Mouse (Mus musculus): Measurements from ENCODE around the gene Slc35c2. TPM values are rescaled to one million over a fixed set of nuclear protein-coding genes. Genes with fewer than 3 reads are reported as not detected.
A peak's percentile ranks its signal among the peaks of the same experiment; 100 is the strongest.

The Slc35c2 gene
- polyA plus RNA-seq, 1 experiment = 40.8 TPM

- Histone ChIP-seq H3K4me3 (ENCODE audit: insufficient read depth, low read length) (no peak overlapping the region), H3K4me1 (ENCODE audit: control insufficient read depth, insufficient read depth, low read length) (no peaks in the 10 kb centered on the region), H3K27ac (ENCODE audit: insufficient read depth, low read length) (no peak overlapping the region)
- TF ChIP-seq CTCF (IDR thresholded peaks at IDR 0.05; ENCODE audit: borderline replicate concordance, insufficient read depth, low read length) = no peak
- no peak for TF ChIP-seq POLR2A (IDR thresholded peaks at IDR 0.05; ENCODE audit: low read depth, low read length)
Measured at GRCm38 (mm10) chr2:165248967-165249366, 38.7 kb downstream of the Slc35c2 start.

GRCm38 (mm10) chr2:165246349-165246748 lies 41.3 kb downstream of the Slc35c2 start:
- no peaks in the 10 kb centered on the region for H3K4me1 ChIP-seq (ENCODE audit: control insufficient read depth, insufficient read depth, low read length)
- no peak overlapping the region for H3K27ac ChIP-seq (ENCODE audit: insufficient read depth, low read length)
- H3K4me3 ChIP-seq (ENCODE audit: insufficient read depth, low read length) = no peak overlapping the region
- no peak for TF ChIP-seq CTCF (IDR thresholded peaks at IDR 0.05; ENCODE audit: borderline replicate concordance, insufficient read depth, low read length)
- no peak for TF ChIP-seq POLR2A (IDR thresholded peaks at IDR 0.05; ENCODE audit: low read depth, low read length)

GRCm38 (mm10) chr2:165243122-165243720 lies 44.4 kb downstream of the Slc35c2 start:
- TF ChIP-seq CTCF (IDR thresholded peaks at IDR 0.05; ENCODE audit: borderline replicate concordance, insufficient read depth, low read length) (no peak), POLR2A (IDR thresholded peaks at IDR 0.05; ENCODE audit: low read depth, low read length) (no peak)
- no peak overlapping the region for H3K4me3 ChIP-seq (ENCODE audit: insufficient read depth, low read length)
- H3K27ac ChIP-seq (ENCODE audit: insufficient read depth, low read length) = no peak overlapping the region
- no peaks in the 10 kb centered on the region for H3K4me1 ChIP-seq (ENCODE audit: control insufficient read depth, insufficient read depth, low read length)

- H3K4me3 ChIP-seq (ENCODE audit: insufficient read depth, low read length) = no peak overlapping the region
- no peak overlapping the region for H3K27ac ChIP-seq (ENCODE audit: insufficient read depth, low read length)
- TF ChIP-seq POLR2A (IDR thresholded peaks at IDR 0.05; ENCODE audit: low read depth, low read length) = no peak
- no peaks in the 10 kb centered on the region for H3K4me1 ChIP-seq (ENCODE audit: control insufficient read depth, insufficient read depth, low read length)
Measured at GRCm38 (mm10) chr2:165242575-165242974, 45.1 kb downstream of the Slc35c2 start.

- TF ChIP-seq POLR2A (IDR thresholded peaks at IDR 0.05; ENCODE audit: low read depth, low read length) (no peak), CTCF (IDR thresholded peaks at IDR 0.05; ENCODE audit: borderline replicate concordance, insufficient read depth, low read length) (no peak)
- Histone ChIP-seq H3K4me1 (ENCODE audit: control insufficient read depth, insufficient read depth, low read length) (no peaks in the 10 kb centered on the region), H3K4me3 (ENCODE audit: insufficient read depth, low read length) (no peak overlapping the region), H3K27ac (ENCODE audit: insufficient read depth, low read length) (no peak overlapping the region)
Measured at GRCm38 (mm10) chr2:165241786-165242185, 45.9 kb downstream of the Slc35c2 start.

- no peak overlapping the region for H3K27ac ChIP-seq (ENCODE audit: insufficient read depth, low read length)
- H3K4me1 ChIP-seq (ENCODE audit: control insufficient read depth, insufficient read depth, low read length) = no peaks in the 10 kb centered on the region
- TF ChIP-seq CTCF (IDR thresholded peaks at IDR 0.05; ENCODE audit: borderline replicate concordance, insufficient read depth, low read length) (no peak), POLR2A (IDR thresholded peaks at IDR 0.05; ENCODE audit: low read depth, low read length) (no peak)
- H3K4me3 ChIP-seq (ENCODE audit: insufficient read depth, low read length) = no peak overlapping the region
Measured at GRCm38 (mm10) chr2:165240371-165240770, 47.3 kb downstream of the Slc35c2 start.

GRCm38 (mm10) chr2:165239533-165240144 lies 48.0 kb downstream of the Slc35c2 start:
- no peaks in the 10 kb centered on the region for H3K4me1 ChIP-seq (ENCODE audit: control insufficient read depth, insufficient read depth, low read length)
- no peak for TF ChIP-seq CTCF (IDR thresholded peaks at IDR 0.05; ENCODE audit: borderline replicate concordance, insufficient read depth, low read length)
- no peak for TF ChIP-seq POLR2A (IDR thresholded peaks at IDR 0.05; ENCODE audit: low read depth, low read length)
- H3K4me3 ChIP-seq (ENCODE audit: insufficient read depth, low read length) = no peak overlapping the region
- no peak overlapping the region for H3K27ac ChIP-seq (ENCODE audit: insufficient read depth, low read length)

GRCm38 (mm10) chr2:165238416-165239145 lies 49.1 kb downstream of the Slc35c2 start:
- H3K27ac ChIP-seq (ENCODE audit: insufficient read depth, low read length) = no peak overlapping the region
- no peaks in the 10 kb centered on the region for H3K4me1 ChIP-seq (ENCODE audit: control insufficient read depth, insufficient read depth, low read length)
- TF ChIP-seq POLR2A (IDR thresholded peaks at IDR 0.05; ENCODE audit: low read depth, low read length) (no peak), CTCF (IDR thresholded peaks at IDR 0.05; ENCODE audit: borderline replicate concordance, insufficient read depth, low read length) (no peak)

GRCm38 (mm10) chr2:165234613-165235291 lies 52.9 kb downstream of the Slc35c2 start, which contains the start of gene Cdh22:
Gene Cdh22, minus strand, starts transcription at chr2:165234853.
- TF ChIP-seq POLR2A (IDR thresholded peaks at IDR 0.05; ENCODE audit: low read depth, low read length) (no peak), CTCF (IDR thresholded peaks at IDR 0.05; ENCODE audit: borderline replicate concordance, insufficient read depth, low read length) (peak; percentile 39; the same call in 1 of the 2 replicates)
- no peaks in the 10 kb centered on the region for H3K4me1 ChIP-seq (ENCODE audit: control insufficient read depth, insufficient read depth, low read length)
- no peak within 1 kb of the TSS for H3K27ac ChIP-seq (ENCODE audit: insufficient read depth, low read length)
- H3K4me3 ChIP-seq (ENCODE audit: insufficient read depth, low read length) = peak within 1 kb of the TSS; percentile 48

More at GRCm38 (mm10) chr2:165238416-165239145, 49.1 kb downstream of the Slc35c2 start:
- no peak overlapping the region for H3K4me3 ChIP-seq (ENCODE audit: insufficient read depth, low read length)
